Mouse (Mus musculus): ENCODE measurements at regions not wholly inside any gene's neighbourhood (a gene's known extent, or its start where the extent isn't known, plus 50 kb on each side); places are given as distances from the start of the nearest gene placed in this dataset.
A peak's percentile ranks its signal among the peaks of the same experiment; 100 is the strongest.

DNA sequence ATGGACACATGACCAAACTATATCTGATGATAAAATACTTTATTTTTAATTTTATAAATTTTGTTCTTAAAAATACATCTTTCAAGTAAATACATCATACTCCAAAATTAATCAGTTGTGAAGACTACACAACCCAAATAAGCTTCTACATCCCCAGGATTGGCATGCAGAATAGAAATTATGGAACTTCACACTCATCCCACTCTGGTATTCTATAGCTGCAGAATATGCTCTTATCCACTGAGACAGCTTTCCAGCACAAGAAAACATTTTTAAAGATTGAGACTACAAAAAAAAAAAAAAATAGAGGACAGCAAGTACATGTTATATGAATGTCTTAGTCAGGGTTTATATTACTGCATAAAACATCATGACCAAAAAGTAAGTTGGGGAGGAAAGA is 94.4 kb downstream of the Gm11232 start:
- intact Hi-C loops (cut with DNase I): no loop called here
- DNase-seq: no peak

DNA sequence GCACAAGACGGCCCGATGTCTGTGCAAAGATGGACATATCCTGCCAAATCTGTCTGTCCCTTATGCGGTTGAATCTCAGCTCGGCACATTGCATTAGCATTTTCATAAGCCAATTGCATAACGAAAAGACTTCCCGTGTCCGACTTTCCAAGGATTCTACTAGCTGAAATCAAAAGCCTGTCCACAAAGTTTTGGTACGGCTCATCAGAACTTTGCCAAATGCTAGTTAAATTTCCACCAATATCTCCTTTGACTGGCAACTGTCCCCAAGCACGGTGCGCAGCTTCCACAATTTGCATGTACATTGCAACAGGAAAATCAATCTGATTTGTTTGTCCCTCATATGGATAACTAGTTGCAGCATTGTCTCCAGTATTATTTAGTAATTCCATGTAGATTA is 117.2 kb downstream of the Gm11232 start:
- DNase-seq: no peak
- intact Hi-C loops (cut with DNase I): no loop called here

DNA sequence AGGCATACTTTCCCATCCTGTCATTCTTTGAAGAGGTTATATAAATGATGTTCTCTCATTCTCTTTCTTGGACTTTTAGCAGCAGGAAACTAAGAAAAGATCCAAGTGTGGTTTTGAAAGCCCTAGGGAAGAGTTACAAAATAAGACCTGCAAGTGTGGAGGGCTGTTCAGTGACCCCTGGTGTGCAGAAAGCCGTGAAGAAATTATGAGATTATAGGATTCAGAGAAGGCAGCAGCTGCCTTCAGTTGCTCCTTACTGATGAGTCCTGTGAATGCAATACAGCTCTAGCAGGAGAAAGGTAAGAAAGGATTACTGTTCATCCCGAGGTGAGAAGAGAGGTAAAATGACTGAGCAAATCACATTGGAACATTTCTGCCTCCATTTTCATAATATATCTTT is 130.7 kb downstream of the Gm11232 start:
- intact Hi-C loops (cut with DNase I): no loop called here
- DNase-seq: no peak

DNA sequence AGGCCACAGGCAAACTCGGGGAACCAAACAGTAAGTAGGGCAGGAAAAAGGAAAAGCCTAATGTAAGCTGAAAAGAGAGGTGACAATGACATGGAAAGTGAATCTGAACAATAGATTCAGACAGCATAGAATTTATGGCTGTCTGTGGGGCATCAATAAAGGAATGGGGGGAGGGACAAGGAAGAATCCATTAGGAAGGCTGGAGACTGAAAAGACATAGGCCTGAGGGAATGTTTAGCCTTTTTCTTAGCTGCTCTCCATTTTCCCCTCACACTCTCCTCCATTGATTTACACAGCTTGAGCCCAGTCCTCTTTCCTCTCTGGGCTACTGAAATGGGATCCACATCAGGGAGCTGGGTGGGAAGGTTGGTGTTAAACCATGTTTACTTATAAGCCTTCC is 131.1 kb downstream of the Gm11232 start:
- no peak for DNase-seq
- intact Hi-C loops (cut with DNase I): no loop called here

DNA sequence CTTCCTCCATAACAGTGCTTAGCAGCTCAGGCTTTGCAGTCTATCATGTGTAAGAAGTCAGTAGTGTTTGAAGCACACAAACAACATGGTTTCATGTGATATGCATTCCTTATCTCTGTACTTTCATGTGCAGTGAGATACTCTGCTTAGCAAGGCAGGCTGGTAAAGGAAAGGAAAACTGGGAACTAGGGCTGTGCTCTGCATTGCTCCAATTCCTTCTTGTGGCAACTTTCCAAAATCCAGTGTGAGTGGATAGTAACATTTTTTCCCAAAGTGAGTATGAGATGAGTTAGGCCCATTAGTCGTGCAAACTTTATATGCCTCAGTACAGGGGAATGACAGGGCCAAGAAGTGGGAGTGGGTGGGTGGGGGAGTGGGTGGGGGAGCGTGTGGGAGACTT is 133.0 kb downstream of the Gm11232 start:
- no peak for DNase-seq
- intact Hi-C loops (cut with DNase I): no loop called here

DNA sequence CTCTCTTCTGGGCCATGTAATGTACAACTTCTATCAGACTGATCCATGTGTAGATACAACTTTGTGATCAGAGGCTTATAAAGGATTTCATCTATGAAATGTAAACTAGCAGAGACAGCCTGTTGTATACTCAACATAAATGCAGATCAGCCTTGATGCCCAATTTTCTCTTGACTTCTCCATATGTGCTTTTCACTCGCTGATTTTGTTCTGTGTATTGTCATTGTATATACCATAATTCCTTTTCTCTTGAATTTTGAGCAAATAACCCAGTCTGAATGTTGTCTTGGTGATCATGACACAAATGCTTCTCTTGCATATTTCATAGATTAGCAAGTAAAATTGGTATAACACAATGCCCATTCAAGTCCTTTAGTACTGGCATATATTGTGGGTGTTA is 144.0 kb downstream of the Gm11232 start:
- intact Hi-C loops (cut with DNase I): no loop called here
- DNase-seq: no peak

DNA sequence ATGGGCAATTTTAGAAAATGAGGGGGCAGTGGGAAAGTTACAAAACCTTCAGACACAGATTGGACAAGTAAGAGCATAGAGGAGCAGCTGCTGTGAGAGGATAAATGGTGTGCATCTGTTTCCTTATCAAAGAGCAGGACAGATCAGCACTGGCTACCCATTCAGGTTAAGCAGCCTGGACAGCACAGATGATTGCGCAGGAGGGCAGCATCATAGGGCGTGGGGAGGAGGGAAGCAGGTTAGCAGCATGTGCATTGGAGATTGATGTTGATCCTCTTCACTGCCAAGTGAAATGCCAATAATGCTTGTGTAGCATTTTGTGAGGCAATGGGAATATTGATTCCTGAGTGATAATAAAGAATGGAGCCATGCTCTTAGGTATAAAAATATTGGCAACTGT is 171.9 kb downstream of the Gm11232 start:
- intact Hi-C loops (cut with DNase I): no loop called here
- DNase-seq: no peak

DNA sequence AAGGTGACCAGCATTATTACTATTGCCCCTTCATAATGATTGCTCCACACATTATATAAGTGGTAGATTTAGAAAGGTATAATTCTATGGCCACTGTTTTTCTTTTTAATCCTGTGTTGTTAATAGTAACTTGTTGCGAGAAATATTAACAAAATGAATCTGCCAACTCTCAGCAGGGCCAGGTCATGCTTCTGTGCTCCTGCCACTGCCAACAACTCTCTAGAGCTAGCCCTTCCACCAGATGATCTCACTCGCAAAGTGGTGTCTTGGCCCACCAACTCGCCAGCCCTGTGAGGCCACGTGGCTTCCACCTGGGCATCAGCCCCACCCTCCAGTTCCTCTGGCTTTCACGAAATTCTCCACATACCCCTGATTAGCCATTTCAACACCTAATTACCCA is 197.1 kb downstream of the Gm11232 start:
- no peak for DNase-seq
- intact Hi-C loops (cut with DNase I): no loop called here

DNA sequence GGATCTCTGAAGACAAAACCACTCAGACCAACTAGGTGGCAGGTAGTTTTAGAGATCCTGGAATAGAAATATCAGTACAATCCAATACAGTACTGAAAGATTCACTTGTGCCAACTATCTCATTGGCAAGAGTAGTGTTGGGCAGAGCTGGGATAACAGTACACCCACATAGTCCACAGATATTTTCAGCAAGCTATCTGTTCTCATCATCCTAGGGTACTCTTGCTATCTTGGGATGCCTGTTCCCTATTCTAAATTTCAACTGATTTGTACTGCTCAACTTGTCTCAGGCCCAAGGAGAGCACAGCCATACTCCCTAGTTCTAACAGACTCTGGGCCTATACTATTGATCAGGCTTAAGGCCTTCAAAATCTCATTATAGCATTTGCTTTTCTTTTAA is 218.6 kb downstream of the Gm11232 start:
- intact Hi-C loops (cut with DNase I): no loop called here
- no peak for DNase-seq

DNA sequence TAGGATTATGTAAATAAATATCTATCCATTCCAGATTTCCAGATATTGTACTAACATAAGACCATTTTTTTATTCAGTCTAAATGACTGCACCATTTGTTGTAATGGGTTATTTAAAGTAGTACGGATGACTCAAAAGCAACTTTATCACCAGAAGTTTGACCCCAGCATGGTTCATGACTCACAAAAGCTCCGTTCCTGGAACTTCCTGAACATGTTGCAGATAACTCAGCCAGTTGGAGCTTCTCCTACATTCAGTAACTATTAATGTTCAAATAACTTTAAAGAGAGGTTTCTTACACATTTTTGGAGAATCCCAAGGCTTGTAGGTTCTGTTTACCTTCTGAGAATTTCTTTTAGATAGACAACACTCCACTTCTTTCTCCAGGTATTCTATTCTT is 219.8 kb downstream of the Gm11232 start:
- intact Hi-C loops (cut with DNase I): no loop called here
- no peak for DNase-seq

DNA sequence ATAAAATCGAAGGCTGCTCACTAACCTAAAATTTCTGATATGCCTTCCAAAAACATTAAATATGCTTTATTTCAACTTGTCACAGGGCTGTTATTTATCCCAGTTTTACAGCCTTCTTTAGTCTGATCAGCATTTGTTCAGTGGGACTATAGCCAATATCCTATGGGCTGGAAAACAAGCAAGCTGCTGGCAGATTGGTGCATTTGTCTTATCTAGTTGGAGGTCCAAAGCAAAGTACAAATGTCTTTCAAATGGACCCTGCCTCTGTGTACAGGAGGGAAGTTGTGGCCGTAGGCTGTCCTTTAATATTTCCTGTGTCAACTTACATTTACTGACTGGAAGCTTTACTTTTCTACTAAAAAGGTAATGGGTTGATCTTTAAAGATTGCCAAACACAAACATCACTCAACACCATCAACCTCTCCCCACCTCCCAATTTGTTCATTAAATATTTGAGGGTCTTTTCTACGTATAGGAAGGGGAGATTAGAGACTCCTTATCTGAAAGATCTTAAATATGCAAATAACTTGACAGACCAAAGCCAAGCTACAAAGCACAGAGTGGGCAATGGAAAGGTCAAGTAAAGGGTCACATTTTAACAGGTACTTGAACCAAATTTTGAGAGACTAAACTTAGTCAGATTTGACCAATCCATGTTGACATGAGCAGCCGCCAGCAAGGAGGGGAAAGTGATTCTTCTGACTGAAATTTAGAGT is 233.4 kb downstream of the Gm11232 start:
- no peak for DNase-seq
- intact Hi-C loops (cut with DNase I): no loop called here

DNA sequence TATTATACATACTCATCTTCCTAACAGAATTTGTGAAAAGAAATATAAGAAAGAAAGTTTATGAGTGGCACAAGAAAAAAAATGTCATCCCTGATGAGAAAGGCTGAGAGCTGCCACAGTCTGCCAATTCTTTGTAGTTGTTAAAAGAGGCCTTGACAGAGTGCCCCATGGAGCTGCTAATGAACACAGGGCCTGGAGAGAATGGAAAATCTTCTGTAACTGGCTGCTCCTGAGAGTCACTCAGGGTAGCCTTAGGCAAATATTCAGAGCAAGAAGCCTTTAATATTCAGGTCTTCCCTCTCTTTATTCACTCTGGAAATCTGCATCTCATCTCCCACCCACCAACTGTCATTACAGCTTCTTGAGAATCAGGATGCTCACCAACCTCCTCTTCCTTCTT is 237.0 kb downstream of the Gm11232 start:
- DNase-seq: no peak
- intact Hi-C loops (cut with DNase I): no loop called here

DNA sequence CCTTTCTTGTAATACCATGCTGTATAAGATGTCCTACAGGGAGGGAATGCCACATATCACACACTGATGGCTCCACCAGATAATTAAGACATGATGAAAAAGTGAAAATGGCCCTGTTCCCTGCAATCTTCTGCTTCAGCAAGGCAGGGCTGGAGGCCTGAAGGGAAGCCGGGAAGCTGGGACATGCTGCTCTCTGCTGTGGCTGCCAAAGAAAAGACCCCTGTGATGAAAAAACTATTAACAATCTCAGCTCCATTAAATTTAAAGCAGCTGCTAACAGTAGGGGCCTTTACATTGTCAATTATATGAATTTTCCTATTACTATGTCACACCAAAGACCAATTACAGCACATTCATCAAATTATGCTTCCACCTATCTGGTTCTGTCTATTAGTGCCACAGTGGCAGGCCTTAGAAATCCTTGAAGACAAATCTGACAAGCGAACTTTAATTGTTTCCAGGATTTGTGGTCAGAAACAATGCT is 239.8 kb downstream of the Gm11232 start:
- DNase-seq: no peak
- intact Hi-C loops (cut with DNase I): no loop called here

DNA sequence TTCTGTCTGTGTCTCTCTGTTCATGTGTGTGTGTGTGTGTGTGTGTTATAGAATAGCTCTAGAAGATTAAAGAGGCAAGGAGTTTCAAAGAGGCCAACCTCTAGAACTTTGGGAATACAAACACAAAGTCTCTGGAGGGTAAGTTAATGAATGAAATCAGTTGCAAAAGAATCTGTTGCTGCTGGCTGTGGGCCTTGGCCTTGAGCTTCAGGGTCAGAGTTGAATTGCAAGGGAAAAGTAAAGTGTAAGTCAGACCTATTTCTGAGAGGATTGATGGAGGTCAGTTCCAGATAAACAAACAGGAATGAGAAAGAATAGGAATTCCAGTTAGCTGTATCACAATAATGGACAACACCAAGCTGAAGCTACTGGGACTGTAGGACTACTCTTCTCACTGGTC is 250.9 kb downstream of the Gm11232 start:
- DNase-seq: no peak
- intact Hi-C loops (cut with DNase I): no loop called here

DNA sequence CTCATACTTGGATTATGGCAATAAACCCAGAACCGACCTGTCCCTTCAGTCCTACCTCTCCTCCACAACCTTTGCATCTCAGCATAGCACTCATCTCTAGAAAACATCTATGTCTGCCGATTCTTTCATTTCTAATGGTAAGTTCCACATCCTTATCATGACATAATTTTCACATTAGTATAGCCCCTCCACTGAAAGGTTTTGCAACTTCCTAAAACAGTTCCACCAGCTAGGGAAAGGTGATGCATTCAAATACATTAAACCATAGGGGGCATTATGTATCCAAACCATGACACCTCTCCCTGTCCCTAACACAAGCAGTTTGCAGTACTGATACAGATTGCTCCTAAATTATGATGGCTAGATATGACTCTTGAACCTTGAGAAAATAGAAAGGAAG is 268.0 kb downstream of the Gm11232 start:
- DNase-seq: no peak
- intact Hi-C loops (cut with DNase I): no loop called here

DNA sequence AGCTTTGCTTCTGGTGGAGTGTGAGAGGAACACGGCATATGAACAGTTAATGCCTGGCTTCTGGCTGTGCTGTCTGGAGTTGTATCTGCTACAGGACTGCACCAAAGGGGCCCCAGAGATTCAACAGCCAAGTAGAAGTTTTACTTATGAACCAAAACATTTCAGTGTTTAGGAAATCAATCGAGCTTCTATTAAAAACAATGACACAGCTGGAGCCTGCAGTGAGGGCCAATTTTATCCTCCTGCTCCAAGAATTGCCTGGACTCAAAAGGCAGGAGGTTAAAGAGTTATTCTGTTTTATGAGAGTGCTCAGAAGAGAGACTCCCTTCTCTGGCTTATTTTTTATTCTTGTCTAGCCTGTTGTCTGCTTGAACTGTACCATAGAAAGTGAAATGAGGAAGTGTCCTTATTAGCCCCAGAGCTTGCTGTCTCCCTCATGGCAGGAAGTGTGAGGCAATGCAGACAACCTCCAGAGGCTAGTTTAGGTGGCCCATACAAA is 269.1 kb downstream of the Gm11232 start:
- DNase-seq: peak in 1 of 2 experiments; percentile 3
- intact Hi-C loops (cut with DNase I): no loop called here

DNA sequence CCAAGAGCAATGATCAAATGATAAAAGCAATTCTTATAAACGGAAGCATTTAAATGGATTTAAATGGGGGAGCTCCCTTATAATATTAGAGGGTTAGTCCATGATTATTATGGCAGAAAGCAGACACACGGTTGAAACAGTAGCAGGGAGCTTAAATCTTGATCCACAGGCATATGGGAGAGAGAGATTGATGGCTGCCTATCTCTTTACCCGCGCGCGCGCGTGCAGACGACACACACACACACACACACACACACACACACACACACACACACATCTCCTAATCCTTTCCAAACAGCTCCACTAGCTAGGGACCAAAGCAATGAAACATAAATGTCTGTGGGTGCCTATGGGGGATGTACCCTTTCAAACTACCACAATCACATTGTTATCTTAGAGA is 269.7 kb downstream of the Gm11232 start:
- no peak for DNase-seq
- intact Hi-C loops (cut with DNase I): no loop called here

DNA sequence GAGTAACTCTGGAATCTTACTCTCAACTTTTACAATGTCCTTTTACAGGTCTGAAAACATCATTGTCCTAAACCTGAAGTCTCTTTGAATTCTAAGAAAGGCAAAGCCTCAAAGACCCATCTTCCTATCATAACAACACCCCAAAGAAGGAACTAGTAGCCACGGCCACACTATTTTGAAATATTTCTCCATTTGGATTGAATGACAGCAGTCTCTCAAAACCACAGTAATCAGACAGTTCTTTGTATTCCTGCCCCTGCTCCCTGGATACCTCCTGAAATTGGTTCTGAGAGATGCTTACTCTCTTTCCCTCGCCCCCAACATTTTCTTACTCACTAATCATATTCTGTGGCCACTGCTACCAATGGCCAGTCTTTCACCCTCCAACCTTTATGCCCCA is 276.8 kb downstream of the Gm11232 start:
- intact Hi-C loops (cut with DNase I): no loop called here
- DNase-seq: no peak

DNA sequence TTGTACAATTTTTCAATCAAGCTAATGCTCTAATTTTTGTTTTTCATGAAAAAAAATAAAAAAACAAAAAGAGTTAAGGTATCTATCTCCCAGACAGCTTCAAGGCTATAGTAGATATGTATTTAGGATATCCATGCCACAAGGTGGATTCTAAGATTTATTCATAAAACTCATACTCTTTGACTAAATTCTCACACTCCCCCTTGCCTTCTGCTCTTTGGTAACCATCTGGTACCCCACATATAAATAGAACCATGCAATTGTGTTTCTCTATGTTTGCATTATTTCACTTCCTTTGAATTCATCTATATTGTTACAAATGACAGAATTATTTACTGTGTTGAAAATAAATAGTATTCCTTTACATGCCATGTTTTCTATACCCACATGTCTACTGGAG is 287.2 kb downstream of the Gm11232 start:
- intact Hi-C loops (cut with DNase I): no loop called here
- DNase-seq: no peak

DNA sequence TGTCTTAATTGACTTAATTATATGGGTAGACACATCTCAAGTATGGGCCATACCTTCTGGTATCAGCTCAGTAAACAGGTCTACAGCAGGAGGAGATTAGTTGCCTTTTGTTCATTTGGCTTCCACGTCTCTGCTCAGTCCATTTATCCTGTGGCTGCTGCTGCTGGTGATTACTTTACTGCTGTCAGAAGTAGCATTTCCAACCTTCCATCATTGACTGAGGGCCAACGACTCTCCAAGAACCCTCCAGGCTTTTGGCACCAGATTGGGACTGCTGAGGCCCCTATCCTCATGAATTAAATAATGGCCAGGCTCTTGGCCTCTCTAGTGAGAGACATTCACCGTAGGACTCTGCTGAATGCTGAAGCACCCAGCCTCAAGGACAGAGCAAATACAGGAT is 303.0 kb downstream of the Gm11232 start:
- intact Hi-C loops (cut with DNase I): no loop called here
- DNase-seq: no peak

DNA sequence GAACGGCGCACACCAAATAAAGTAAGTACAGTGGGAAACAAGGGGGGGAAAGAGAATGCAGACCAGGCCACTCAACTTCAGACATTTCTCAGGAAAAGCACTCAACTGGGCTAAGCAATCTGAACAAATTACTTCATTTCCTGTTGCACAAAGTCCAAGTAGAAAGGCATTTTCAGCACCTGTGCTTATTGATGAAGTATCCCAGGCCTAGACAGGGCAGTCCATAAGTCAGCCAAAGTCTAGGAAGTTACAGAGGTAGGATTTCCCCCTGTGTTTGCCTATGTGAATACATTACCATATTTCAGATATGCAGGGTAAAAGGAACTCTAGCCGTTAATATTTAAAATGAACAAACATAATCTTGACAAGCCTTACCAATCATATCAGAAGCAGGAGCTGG is 304.3 kb downstream of the Gm11232 start:
- no peak for DNase-seq
- intact Hi-C loops (cut with DNase I): no loop called here

DNA sequence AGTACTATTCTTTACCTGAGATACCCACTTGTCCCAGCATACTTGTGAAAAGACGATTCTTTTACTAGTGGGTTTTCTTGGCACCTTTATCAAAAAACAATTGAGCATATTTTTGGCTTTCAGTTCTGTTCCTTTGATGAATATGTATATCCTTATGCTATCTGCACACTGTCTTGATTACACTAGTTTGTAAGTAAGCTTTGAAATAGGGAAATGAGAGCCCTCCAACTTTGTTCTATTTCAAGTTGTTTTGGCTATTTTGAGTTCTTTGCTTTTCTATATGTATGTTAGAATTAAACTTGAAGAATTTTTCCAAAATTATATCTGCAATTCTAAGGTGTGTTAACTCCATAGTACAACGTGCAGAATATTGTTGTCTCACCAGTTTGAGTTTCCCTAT is 311.3 kb downstream of the Gm11232 start:
- intact Hi-C loops (cut with DNase I): no loop called here
- DNase-seq: no peak

Data from heart, postnatal 36 days (tissue).